Mouse (Mus musculus) liver, embryonic 11.5 days (tissue): Measurements from ENCODE around the gene Sec16a. TPM values are rescaled to one million over a fixed set of nuclear protein-coding genes. Genes with fewer than 3 reads are reported as not detected.

ENCODE experiments used
- microRNA-seq: library from miRNA; unstranded; fragments of <30 nt; microRNA quantifications from one replicate; pipeline ENCODE4, GENCODE M21; 2017; ENCODE audit warnings: borderline number of aligned reads
- polyA plus RNA-seq: library from polyadenylated mRNA; unstranded; fragments of >200 nt; fragmentation: Nextera tagmentation; extraction: Ambion mirVana; gene quantifications from 2 replicates; pipeline ENCODE4 v1.2.1, GENCODE M21; 2014

The Sec16a gene
- polyA plus RNA-seq, 1 experiment from 2014 or later, result 33.7 TPM

Small RNA genes lying within 50 kb of the gene (microRNA-seq; reads per million reads assigned to microRNA genes)
- gene Mir6996, result 2.1 reads per million

Other genes with a start within 250 kb of the Sec16a start
- gene Lhx3, start 236.9 kb downstream of the Sec16a start, polyA plus RNA-seq, result 0.09 TPM in 1 of 2 replicates, not detected in the other
- 13.5 and 14.7 TPM in 2 replicates for gene Qsox2, start 207.7 kb downstream of the Sec16a start, polyA plus RNA-seq
- not detected in 2 replicates for gene Ccdc187, start 150.7 kb downstream of the Sec16a start, polyA plus RNA-seq
- 17.0 and 18.9 TPM in 2 replicates for gene Gpsm1, start 129.7 kb downstream of the Sec16a start, polyA plus RNA-seq
- gene Dnlz, start 93.1 kb downstream of the Sec16a start, polyA plus RNA-seq, result 23.0 and 23.8 TPM in 2 replicates
- 1.1 and 1.7 TPM in 2 replicates for gene Card9, start 84.3 kb downstream of the Sec16a start, polyA plus RNA-seq
- gene Snapc4, start 64.6 kb downstream of the Sec16a start, polyA plus RNA-seq, result 36.4 and 41.6 TPM in 2 replicates
- gene Entr1, start 55.9 kb downstream of the Sec16a start, polyA plus RNA-seq, result 94.4 and 95.7 TPM in 2 replicates
- gene Pmpca, start 55.9 kb downstream of the Sec16a start, polyA plus RNA-seq, result 147 and 150 TPM in 2 replicates
- gene Inpp5e, start 36.0 kb downstream of the Sec16a start, polyA plus RNA-seq, result 17.7 and 19.2 TPM in 2 replicates
- gene Notch1, start 71.4 kb upstream of the Sec16a start, polyA plus RNA-seq, result 7.1 and 10.5 TPM in 2 replicates
- gene Egfl7, start 134.8 kb upstream of the Sec16a start, polyA plus RNA-seq, result 161 and 181 TPM in 2 replicates
- gene Gm20532, start 141.4 kb upstream of the Sec16a start, polyA plus RNA-seq, result not detected in 2 replicates
- 36.1 and 40.1 TPM in 2 replicates for gene Agpat2, start 159.2 kb upstream of the Sec16a start, polyA plus RNA-seq
- gene Fam69b, start 183.2 kb upstream of the Sec16a start, polyA plus RNA-seq, result 10.5 and 11.1 TPM in 2 replicates
- not detected in 2 replicates for gene Lcn4, start 226.1 kb upstream of the Sec16a start, polyA plus RNA-seq